Mouse (Mus musculus) frontal cortex, postnatal 36 days (tissue): Measurements from ENCODE around the gene Itga10.
A peak's percentile ranks its signal among the peaks of the same experiment; 100 is the strongest.
"Not testable (repeated sequence)": the region's sequence is repeated elsewhere in the genome, so short reads cannot be mapped to it uniquely, and the experiment has no call there.

Experiments
- DNase-seq, 2 experiments: peaks; one replicate each; pipeline ENCODE4 v3.0.0; 2022; ENCODE audit warnings: low spot score in 2 of 2

Itga10 gene

DNA sequence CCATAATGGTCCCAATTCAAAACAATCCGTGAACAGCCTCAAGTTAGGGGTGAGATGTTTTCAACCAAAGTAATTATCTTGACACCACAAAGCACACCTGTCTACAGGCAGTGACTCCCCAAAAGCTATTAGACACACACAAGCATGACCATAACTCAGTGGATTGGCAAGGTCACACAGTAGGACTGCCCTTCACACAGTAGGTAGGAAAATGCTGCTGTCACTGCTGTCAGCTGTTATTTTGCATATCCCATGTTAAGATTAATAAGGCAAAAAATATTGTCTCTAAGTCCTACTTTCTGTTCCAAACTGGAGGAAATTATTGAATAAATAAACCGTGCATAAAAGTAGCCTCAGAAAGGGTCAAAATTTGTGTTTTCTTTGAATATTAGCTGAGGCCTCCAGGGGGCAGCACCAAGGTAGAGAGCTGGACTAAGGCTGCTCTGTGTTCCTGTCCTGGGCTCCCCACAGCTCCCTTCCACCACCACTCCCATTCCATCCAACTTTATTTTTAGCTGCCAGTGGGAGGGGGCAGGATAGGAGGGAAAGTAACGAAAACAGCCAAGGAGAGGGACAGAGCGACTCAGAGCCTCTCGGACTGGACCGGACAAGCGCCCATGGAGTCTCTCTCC lies at the start of gene Itga10:
Gene Itga10 (plus strand): TSS at position 567 of the 632 bp plus-strand sequence.
- DNase-seq: no peak

DNA sequence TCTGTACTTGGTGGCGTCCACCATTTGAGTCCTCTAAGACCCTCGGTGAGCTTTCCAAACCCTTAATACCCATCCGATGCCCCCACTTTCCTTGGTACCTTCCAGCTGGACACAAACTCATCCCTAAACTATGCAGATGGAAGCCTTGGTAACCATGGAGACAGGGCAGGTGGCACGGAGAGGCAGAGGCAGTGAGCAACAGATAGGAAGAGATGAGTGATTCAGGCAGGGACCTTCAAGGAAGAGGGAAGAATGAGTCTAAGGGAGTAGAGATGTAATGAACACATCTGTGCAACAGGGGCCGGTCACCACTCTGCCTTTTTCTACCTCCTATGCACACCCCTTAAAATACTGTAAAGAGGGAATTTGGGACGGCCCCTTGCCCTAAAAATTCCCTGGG lies 49.7 kb upstream of the Itga10 start:
- DNase-seq: peak in 1 of 2 experiments; percentile 59

DNA sequence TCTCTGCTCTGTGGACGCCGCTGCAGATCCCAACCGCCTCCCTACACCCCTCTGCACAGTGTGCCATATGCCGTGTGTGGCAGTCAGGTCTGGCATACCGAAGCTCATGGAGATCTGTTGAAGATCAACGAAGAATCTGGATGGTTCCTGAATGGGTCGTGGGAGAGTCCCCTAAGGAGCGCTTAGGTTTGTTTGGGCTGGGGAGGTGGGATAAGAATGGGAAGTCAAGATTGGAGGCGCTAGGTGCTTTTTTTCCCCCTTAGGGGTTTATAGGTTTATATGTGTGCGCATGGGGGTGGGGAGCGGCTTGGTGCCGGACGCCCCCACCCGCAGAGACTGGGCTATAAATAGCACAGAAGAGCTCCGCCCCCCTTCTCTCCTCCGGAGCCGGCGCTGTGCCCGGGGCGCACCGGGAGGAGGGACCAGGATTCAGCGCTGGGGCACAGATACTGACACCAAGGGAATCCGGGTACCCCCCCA lies 49.1 kb upstream of the Itga10 start, which contains the start of gene Ankrd34a:
Gene Ankrd34a (plus strand): TSS at position 409 of the 480 bp plus-strand sequence.
- DNase-seq: peak; percentile 83 to 88

DNA sequence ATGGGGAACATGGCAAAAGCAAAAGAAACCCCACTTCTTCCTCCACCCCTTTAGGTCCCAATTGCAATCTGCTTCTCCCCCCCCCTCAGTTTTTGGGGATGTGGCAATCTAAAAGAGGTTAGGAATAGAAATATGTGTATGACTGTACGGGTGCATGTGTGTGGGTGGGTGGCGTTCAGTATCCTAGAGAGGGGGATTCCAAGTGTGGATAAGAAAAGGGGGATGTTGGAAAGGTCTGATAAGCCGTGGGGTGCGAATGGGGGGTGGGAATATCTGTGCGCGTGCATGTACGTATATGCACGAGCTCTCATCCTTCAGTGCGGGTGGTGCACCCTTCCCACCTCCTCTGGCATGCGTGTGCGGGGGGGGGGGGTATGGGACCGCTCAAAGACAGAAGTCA lies 48.5 kb upstream of the Itga10 start:
- peak in 1 of 2 experiments; percentile 39 for DNase-seq

DNA sequence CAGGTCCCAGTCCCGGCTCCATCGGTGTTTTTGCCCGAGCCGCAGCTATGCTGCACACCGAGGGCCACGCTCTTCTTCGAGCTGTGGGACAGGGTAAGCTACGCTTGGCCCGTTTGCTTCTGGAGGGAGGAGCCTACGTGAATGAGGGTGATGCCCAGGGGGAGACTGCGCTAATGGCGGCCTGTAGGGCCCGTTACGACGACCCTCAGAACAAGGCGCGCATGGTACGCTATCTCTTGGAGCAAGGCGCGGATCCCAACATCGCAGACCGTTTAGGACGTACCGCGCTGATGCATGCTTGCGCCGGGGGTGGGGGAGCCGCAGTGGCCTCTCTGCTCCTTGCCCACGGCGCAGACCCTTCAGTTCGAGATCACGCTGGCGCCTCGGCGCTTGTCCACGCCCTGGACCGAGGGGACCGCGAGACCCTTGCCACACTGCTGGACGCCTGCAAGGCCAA lies 47.9 kb upstream of the Itga10 start:
- peak in 1 of 2 experiments; percentile 53 for DNase-seq

DNA sequence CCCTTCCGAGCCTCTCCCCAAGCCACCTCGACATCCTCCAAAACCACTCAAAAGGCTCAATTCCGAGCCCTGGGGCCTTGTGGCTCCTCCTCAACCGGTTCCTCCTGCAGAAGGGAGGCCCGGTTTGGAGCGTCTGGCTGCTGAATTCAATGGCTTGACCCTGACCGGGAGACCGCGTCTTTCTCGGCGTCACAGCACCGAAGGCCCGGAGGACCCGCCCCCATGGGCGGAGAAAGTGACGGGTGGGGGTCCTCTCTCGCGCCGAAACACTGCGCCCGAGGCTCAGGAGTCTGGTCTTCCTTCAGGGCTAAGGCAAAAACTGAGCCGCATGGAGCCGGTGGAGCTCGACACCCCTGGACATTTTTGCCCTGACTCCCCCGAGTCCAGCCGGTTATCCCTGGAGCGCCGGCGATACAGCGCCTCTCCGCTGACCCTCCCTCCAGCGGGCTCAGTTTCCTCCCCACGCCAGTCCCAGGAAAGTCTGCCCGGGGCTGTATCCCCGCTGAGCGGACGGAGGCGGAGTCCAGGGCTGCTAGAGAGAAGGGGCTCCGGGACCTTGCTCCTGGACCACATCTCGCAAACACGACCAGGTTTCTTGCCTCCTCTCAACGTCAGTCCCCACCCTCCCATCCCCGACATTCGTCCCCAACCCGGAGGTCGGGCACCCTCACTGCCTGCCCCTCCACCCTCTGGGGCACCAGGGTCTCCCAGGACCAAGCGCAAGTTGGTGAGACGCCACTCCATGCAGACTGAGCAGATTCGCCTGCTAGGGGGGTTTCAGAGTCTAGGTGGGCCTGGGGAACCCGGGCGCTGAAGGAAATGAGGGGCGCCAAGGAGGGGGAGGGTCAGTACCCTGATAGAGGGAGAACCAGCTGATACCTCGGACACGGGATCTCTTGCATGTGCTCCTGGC lies 47.0 kb upstream of the Itga10 start:
- DNase-seq: peak in 1 of 2 experiments; percentile 53

DNA sequence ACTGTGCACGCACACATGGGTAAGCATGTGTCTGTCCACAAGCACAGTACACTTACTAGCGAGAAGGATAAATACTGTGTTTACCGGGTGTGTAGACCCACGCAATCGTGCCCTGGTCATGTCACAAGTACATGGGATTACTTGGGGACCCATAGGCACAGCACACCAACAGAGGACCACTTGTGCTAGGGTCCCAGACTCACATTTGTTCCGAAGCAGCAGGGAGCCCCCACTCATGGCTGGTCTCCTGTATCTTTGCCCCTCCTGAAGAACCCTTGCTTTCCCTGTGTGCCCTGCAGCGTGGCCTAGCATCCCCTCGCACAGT lies 46.4 kb upstream of the Itga10 start:
- no peak for DNase-seq

DNA sequence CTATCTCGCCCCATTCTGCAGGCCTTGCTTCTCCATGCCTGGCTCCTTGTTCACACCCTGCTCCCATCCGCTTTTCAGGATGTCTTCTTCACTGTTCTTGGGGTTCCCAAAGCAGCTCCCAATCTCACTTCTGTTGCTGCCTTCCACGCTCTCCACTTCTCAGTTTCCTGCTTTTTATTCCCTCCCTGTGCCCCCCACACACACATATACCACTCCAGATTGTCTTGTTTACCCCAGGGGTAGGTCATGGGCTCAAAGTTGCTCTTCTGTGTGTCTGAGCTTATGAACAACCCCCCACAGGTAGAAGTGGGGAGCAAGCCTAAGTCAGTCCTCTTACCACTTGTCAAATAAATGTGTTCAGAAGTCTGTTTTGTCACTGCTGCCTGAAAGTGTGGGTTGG lies 46.0 kb upstream of the Itga10 start:
- DNase-seq: no peak

DNA sequence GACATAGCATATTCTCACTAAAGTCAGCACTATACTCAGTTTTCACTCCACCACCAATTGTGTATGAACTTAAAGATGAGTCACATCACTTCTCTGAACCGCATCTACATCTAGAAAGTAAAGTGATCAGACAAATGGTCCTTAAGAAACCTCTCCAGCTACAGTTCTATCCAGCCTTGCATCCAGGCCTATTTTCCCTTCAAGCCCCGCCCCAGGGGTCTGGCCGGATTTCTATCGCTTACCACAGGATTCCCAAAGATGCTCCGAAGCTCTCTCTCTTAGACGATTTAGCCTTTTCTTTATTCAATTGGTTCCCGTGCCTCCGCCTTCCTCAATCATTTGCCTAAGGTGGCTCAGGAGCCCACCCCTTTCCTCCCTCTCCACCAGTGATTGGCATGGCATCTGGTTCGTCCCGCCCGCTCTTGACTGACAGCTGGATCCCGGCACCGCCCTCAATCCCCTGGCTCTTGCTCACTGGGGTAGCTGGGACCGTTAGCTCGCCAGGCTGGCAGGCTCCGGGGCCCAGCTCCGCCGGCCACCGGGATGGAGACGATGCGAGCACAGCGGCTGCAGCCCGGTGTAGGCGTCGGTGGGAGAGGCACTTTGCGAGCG lies 44.6 kb upstream of the Itga10 start, which contains the start of gene Lix1l:
Gene Lix1l (plus strand): TSS at position 511 of the 612 bp plus-strand sequence.
- peak; percentile 91 to 94 for DNase-seq

DNA sequence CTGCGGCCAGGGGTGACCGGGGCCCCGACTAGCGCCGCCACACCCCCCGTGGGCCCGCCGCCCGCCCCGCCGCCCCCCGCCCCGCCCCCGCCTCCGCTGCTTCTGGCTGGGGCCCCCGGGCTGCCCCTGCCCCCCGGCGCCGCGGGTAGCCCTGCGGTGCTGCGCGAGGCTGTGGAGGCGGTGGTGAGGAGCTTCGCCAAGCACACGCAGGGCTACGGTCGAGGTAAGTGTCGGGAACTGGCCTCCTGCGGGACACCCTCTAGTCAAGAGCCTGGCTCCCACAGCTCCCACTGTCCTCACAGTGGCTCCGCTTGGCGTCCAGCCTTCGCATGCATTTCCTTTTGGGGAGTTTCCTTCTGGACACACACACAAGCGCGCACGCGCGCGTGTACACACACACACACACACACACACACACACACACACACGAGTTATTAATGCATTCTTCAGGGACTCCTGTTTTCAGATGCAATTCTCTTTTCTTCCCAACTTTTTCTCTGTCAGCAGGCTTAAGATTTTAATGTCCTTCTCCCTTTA lies 44.1 kb upstream of the Itga10 start:
- peak; percentile 54 to 69 for DNase-seq

DNA sequence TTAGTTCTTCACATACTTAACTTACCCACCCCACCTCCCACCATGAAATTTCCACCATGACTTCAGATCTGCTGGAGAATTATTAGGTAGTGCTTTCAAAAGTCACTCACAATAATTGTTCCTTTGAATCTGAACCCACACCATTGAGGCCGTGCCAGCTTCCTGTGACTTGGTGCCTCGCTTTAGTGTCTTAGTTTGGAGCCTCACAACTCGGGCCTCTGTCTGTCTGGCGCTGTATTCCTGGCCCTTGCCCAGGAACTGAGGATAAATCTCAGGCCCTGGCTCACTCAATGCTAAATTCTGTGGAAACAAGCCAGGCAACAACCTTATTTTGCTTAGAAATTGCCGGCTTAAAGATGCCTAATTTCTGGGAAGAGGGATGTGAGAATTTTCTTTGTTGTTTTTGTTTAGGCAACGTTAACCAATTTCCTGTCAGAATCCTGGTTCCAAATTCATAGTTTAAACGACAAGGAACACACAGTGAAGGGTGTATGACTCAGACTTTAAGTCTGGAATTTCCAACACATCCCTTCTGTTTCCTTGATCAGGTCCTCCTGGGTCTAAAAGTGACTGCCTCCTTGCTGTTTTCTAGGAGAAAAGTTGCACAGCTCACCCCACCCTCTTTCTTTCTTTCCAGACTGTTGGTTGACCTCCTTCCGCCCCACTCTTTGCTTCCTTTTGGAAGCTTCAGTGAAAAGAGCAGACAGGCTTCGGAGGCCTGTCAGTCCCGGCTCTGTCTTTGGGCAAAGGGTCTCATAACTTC lies 43.3 kb upstream of the Itga10 start:
- DNase-seq: peak in 1 of 2 experiments; percentile 41

DNA sequence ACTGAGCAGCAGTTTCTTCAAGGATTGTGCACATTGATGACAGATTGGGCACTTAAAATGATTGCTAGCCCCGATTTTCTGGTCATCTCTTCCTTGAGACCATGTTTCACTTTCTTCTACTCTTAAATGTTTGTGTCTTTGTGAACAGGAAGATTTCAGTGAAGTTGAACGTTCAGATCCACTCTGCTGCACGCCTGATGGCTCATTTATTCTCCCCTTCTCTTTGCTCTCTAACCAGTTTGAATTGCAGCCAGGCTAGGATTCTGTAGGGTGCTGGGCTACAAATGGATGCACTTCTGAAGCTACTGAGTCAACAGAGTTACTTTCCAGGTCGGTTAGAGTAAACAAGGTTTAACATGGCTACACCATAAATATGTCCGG lies 42.7 kb upstream of the Itga10 start:
- no peak for DNase-seq

DNA sequence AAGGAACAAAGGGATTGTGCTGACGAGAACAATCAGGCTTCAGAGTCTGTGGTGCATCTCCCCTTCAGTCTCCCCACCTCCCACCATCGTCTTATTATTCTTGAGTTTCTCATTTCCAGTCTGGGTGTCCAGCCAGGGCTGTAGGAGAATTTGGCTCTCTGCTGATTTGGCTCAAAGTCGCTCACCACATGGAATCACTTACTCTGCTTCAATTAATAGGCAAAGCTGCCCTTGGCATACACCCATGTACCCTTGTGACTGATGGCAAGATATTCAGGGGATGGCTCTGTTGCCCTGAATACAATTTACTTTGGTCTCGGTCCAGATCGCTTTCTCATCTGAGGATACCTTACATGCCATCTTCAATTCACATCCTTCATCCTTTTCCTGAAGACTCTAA lies 42.1 kb upstream of the Itga10 start:
- DNase-seq: no peak

DNA sequence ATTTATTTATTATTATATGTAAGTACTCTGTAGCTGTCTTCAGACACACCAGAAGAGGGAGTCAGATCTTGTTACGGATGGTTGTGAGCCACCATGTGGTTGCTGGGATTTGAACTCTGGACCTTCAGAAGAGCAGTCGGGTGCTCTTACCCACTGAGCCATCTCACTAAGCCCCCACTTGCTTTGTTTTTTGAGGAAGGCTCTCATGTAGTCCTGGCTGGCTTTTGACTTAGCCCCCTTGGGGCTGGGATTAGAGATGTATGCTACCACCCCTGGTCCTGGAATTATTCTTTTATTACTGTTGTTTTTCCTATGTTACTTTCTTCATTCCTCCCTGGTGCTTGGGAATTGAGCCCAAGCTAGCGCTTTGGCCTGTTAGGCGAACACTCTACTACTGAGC lies 39.4 kb upstream of the Itga10 start:
- not testable (repeated sequence) for DNase-seq

DNA sequence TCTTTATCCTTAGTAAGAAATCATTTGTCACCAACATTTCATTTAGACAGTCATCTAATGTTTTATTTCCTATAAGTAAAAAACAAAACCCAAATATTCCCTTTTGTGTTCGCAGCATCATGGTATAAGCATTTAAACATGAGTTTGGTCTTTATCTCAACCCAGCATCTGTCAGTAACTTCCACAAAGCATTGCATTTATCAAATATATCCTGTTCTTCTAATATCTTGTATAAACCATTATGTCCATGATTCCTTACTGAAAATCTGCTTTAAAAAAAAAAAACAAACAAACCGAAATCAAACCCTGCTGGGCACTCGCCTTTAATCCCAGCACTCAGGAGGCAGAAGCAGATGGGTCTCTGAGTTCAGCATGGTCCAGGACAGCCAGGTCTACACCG lies 38.8 kb upstream of the Itga10 start:
- DNase-seq: no peak

DNA sequence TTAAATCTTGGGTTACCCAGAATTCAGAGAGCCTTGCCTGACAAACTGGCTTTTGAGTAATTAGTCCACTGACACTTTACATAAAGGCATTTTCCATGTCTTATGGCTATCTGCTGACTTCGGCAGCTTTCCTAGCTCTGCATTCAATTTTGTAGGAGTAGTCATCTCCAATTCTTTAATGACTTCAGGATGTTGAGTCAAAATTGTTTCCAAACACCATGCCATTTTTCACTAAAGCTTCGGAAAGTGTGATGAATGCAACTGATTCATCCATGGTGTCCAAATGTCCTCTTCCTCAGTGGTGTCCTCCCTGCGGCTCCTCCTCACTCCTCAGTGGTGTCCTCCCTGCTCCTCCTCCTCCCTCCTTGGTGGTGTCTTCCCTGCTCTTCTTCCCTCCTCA lies 27.4 kb upstream of the Itga10 start:
- no peak for DNase-seq

DNA sequence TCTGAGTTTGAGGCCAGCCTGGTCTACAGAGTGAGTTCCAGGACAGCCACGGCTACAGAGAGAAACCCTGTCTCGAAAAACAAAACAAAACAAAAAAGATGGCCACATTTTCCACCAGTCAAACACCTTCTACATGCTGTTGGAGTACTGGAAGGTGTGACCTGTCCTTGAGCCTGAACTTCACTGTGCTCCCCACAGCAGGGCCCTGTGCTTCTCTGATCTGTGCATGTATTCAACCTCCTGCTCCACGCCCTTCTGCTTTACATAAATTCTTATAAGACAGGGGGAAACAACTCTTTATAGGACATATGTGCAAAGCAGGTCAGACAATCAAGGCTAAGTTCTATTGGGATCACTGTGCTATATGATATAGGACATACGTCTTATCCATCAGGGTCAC lies 22.2 kb upstream of the Itga10 start:
- DNase-seq: no peak

DNA sequence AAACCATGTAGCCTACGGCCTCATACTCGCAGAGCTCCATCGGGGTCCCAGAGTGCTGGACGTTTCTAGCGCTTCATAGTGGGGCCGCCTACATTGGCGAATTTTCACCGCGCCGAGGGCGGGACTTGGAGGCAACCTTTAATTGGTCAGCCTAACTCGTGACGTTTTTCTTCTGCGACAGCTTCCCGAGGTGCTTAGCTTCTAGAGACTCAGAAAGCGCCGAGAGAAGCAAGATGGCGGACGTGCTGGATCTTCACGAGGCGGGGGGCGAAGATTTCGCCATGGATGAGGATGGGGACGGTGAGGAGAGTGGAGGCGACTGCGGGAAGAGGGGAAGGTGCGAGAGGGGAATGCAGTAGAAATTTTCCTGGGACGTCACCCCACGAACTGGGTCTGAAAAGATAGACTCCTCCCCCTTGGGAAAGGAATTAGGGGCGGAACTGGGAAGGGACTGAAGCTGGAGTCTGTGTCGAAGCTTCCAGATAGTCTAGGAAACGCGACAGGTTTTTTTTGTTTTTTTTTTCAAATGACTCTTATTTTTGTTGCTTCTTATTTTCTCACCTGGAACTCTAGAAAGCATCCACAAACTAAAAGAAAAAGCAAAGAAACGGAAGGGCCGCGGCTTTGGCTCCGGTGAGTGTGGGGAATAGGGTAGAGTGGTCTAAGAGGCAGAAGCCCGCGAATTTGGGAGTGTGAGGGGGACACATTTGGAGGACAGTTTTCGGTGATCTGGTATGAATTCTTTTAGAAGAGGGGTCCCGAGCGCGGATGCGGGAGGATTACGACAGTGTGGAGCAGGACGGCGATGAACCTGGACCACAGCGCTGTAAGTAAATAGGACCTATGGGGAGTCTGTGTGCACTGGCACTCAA lies 15.4 kb upstream of the Itga10 start, which contains the start of gene Rbm8a:
Gene Rbm8a (plus strand): TSS at position 205 of the 872 bp plus-strand sequence.
- DNase-seq: peak; percentile 97 to 99

DNA sequence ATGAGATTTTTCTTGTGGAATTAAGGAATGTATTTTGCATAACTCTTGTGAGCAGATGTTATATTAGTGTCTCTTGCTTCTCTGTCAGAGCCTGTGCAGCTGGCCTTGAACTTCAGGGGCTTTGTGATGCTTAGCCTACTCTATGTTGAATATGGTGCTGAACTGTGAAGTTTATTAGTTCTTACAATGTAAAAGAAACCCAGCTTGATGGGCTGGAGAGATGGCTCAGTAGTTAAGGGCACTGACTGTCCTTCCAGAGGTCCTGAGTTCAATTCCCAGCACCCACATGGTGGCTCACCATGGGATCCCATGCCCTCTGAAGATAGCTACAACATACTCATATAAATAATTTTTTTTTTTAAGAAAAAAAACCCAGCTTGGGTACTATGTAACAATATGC lies 13.3 kb upstream of the Itga10 start:
- no peak for DNase-seq

DNA sequence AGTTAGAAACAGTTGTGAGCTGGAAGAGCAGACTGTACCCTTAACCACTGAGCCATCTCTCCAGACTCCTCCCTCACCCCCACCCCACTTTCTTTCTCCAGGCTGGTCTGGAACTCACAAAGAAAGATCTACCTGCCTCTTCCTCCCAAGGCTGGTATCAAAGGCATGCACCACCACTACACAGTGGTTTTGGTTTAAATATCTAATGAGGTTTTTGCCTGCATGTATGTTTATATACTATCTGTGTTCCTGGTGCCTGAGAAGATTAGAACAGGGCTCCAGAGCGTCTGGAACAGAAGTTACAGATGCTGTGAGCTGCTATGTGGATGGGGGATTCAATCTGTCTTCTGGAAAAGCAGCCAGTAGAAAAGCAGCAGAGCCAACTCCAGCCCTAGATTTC lies 11.4 kb upstream of the Itga10 start:
- DNase-seq: no peak
